ENCODE assay signal across 11 mouse cellular contexts in the genomic region with DNA sequence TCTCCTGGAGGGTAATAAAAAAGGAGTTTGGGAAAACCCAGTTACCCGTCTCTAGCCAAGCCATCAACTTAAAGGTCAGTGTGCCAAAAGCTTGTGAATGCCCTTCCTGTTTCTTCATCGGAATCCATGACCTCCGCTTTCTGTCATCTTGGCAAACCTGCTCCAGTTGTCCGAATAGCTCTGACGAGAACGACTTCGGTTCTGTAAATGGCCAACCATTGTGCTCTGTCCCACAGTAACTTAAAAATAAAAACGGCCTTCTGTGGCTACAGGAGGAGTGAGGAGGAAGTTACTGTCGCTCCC. TPM values are rescaled to one million over a fixed set of nuclear protein-coding genes. Genes with fewer than 3 reads are reported as not detected.
DNase-seq lines count a peak whose midpoint lies in the region; ATAC-seq and TF ChIP-seq lines count a peak whose summit lies in the region.
"Had no signal": no experiment of that assay in that cellular context is flagged by ENCODE, and none has a peak within 500 bp of the region (broad histone marks: within the 10 kb centered on the region; RNA-seq: fewer than 3 reads in every experiment).

No protein-coding gene starts in this region.

- peaks cover 5% of the 10 kb centered on the region for H3K4me1 ChIP-seq in forebrain, embryonic 10.5 days
- no peaks in the 10 kb centered on the region for H3K4me1 ChIP-seq in forebrain, postnatal 0 days (ENCODE audit: insufficient read depth)
- peaks cover 3% of the 10 kb centered on the region for H3K4me1 ChIP-seq in hindbrain, embryonic 15.5 days (replicated peaks)
- H3K4me1 ChIP-seq in hindbrain, embryonic 13.5 days (replicated peaks), result peaks cover 3% of the 10 kb centered on the region
- H3K4me1 ChIP-seq in lung, embryonic 16.5 days (replicated peaks; ENCODE audit: control insufficient read depth, insufficient read depth, low read length), result no peaks in the 10 kb centered on the region
- H3K4me1 ChIP-seq in stomach, embryonic 16.5 days (ENCODE audit: control insufficient read depth, insufficient read depth, low read length), result no peaks in the 10 kb centered on the region
- no peaks in the 10 kb centered on the region for H3K4me1 ChIP-seq in cerebellum, adult 2 months (ENCODE audit: control insufficient read depth, insufficient read depth, low read length)
- H3K4me1 ChIP-seq: liver, embryonic 12.5 days had no signal

- WGBS in forebrain, embryonic 10.5 days, result 66% methylated on average over 9 of the region's 9 CpGs
- WGBS in forebrain, postnatal 0 days, result 66% methylated on average over 9 of the region's 9 CpGs
- 65% methylated on average over 9 of the region's 9 CpGs for WGBS in hindbrain, embryonic 15.5 days
- 67% methylated on average over 9 of the region's 9 CpGs for WGBS in hindbrain, embryonic 13.5 days
- 44% methylated on average over 9 of the region's 9 CpGs for WGBS in lung, embryonic 16.5 days
- WGBS in stomach, embryonic 16.5 days, result 54% methylated on average over 9 of the region's 9 CpGs
- 50% methylated on average over 9 of the region's 9 CpGs for WGBS in cerebellum, adult 2 months

- ATAC-seq in forebrain, postnatal 0 days, result no peak
- ATAC-seq in hindbrain, embryonic 15.5 days (ENCODE audit: low FRiP score, low read depth), result no peak
- no peak for ATAC-seq in hindbrain, embryonic 13.5 days (ENCODE audit: low FRiP score)
- ATAC-seq in lung, embryonic 16.5 days (ENCODE audit: low read depth), result no peak
- no peak for ATAC-seq in stomach, embryonic 16.5 days (ENCODE audit: insufficient read depth, low FRiP score)
- ATAC-seq: liver, embryonic 12.5 days had no signal

- no peaks in the 10 kb centered on the region for H3K36me3 ChIP-seq in forebrain, embryonic 10.5 days (replicated peaks)
- no peaks in the 10 kb centered on the region for H3K36me3 ChIP-seq in forebrain, postnatal 0 days (ENCODE audit: insufficient read depth)
- no peaks in the 10 kb centered on the region for H3K36me3 ChIP-seq in hindbrain, embryonic 15.5 days
- H3K36me3 ChIP-seq in hindbrain, embryonic 13.5 days, result no peaks in the 10 kb centered on the region
- H3K36me3 ChIP-seq in lung, embryonic 16.5 days (ENCODE audit: control insufficient read depth, insufficient read depth, low read length), result no peaks in the 10 kb centered on the region
- 0 out of 2 replicates have a peak, but pooled peaks cover 2% of the 10 kb centered on the region for H3K36me3 ChIP-seq in stomach, embryonic 16.5 days (ENCODE audit: control insufficient read depth, insufficient read depth, low read length)
- H3K36me3 ChIP-seq: liver, embryonic 12.5 days had no signal

- peaks cover 55% of the 10 kb centered on the region for H3K27me3 ChIP-seq in forebrain, embryonic 10.5 days (ENCODE audit: poor library complexity, severe bottlenecking)
- H3K27me3 ChIP-seq in forebrain, postnatal 0 days (ENCODE audit: insufficient read depth, low read length), result peaks cover 25% of the 10 kb centered on the region
- peaks cover 49% of the 10 kb centered on the region for H3K27me3 ChIP-seq in hindbrain, embryonic 15.5 days
- peaks cover 57% of the 10 kb centered on the region for H3K27me3 ChIP-seq in hindbrain, embryonic 13.5 days
- peaks cover 29% of the 10 kb centered on the region for H3K27me3 ChIP-seq in lung, embryonic 16.5 days (ENCODE audit: control insufficient read depth, insufficient read depth, low read depth, low read length)
- peaks cover 16% of the 10 kb centered on the region for H3K27me3 ChIP-seq in stomach, embryonic 16.5 days (ENCODE audit: control insufficient read depth, insufficient read depth, low read length)
- peaks cover 2% of the 10 kb centered on the region; the same call in 1 of the 2 replicates for H3K27me3 ChIP-seq in cerebellum, adult 2 months (ENCODE audit: control insufficient read depth, insufficient read depth, low read length)

- no peak overlapping the region for H3K9ac ChIP-seq in forebrain, postnatal 0 days
- no peak overlapping the region for H3K9ac ChIP-seq in hindbrain, embryonic 15.5 days
- H3K9ac ChIP-seq in hindbrain, embryonic 13.5 days, result no peak overlapping the region
- no peak overlapping the region for H3K9ac ChIP-seq in lung, embryonic 16.5 days (ENCODE audit: low read length)
- no peak overlapping the region for H3K9ac ChIP-seq in stomach, embryonic 16.5 days (ENCODE audit: low read length)
- H3K9ac ChIP-seq: liver, embryonic 12.5 days had no signal

- DNase-seq in forebrain, embryonic 10.5 days (ENCODE audit: extremely low spot score, low spot score), result no peak
- DNase-seq in forebrain, postnatal 0 days, result no peak
- DNase-seq in lung, adult 18-20 months, result no peak
- DNase-seq in cerebellum, adult 2 months, result no peak
- DNase-seq: cerebellum, adult 11 months had no signal

- TF ChIP-seq POLR2A in cerebellum, adult 2 months (IDR thresholded peaks at IDR 0.05; ENCODE audit: borderline replicate concordance, insufficient read depth, low read length), result no peak

- H3K4me2 ChIP-seq in forebrain, postnatal 0 days (ENCODE audit: low read depth), result no peak overlapping the region
- H3K4me2 ChIP-seq in hindbrain, embryonic 15.5 days, result peak overlapping the region; percentile 41; the same call in 1 of the 2 replicates
- H3K4me2 ChIP-seq in hindbrain, embryonic 13.5 days, result no peak overlapping the region
- peak overlapping the region; percentile 40 for H3K4me2 ChIP-seq in lung, embryonic 16.5 days (ENCODE audit: low read depth, low read length)
- peak overlapping the region; percentile 45 for H3K4me2 ChIP-seq in stomach, embryonic 16.5 days (ENCODE audit: low read depth, low read length)

- H3K27ac ChIP-seq in forebrain, embryonic 10.5 days, result no peak overlapping the region
- H3K27ac ChIP-seq in forebrain, postnatal 0 days (ENCODE audit: low read depth, low read length), result no peak overlapping the region
- no peak overlapping the region for H3K27ac ChIP-seq in hindbrain, embryonic 15.5 days (replicated peaks)
- no peak overlapping the region for H3K27ac ChIP-seq in hindbrain, embryonic 13.5 days
- H3K27ac ChIP-seq in lung, embryonic 16.5 days (ENCODE audit: low read length), result no peak overlapping the region
- H3K27ac ChIP-seq in stomach, embryonic 16.5 days (ENCODE audit: low read length), result no peak overlapping the region
- H3K27ac ChIP-seq in cerebellum, adult 2 months (ENCODE audit: insufficient read depth, low read length), result no peak overlapping the region
- H3K27ac ChIP-seq: liver, embryonic 12.5 days had no signal

- TF ChIP-seq CTCF in forebrain, postnatal 0 days (IDR thresholded peaks at IDR 0.05; ENCODE audit: low read depth), result no peak
- TF ChIP-seq CTCF in cerebellum, adult 2 months (IDR thresholded peaks at IDR 0.05; ENCODE audit: borderline replicate concordance, insufficient read depth, low read depth, low read length), result no peak

- 0 out of 2 replicates have a peak overlapping the region, but pooled peaks have one; percentile 31 for H3K4me3 ChIP-seq in forebrain, embryonic 10.5 days
- H3K4me3 ChIP-seq in forebrain, postnatal 0 days (ENCODE audit: low read depth, low read length), result no peak overlapping the region
- H3K4me3 ChIP-seq in hindbrain, embryonic 15.5 days, result no peak overlapping the region
- H3K4me3 ChIP-seq in hindbrain, embryonic 13.5 days, result no peak overlapping the region
- H3K4me3 ChIP-seq in lung, embryonic 16.5 days (ENCODE audit: low read length), result no peak overlapping the region
- H3K4me3 ChIP-seq in stomach, embryonic 16.5 days (replicated peaks; ENCODE audit: low read length), result peak overlapping the region; percentile 12; the same call in 1 of the 2 replicates
- no peak overlapping the region for H3K4me3 ChIP-seq in cerebellum, adult 2 months (replicated peaks; ENCODE audit: insufficient read depth, low read depth, low read length)
- H3K4me3 ChIP-seq: liver, embryonic 12.5 days had no signal

- H3K9me3 ChIP-seq in forebrain, embryonic 10.5 days, result peaks cover 8% of the 10 kb centered on the region; the same call in 1 of the 2 replicates
- H3K9me3 ChIP-seq in forebrain, postnatal 0 days (ENCODE audit: low read length), result 0 out of 2 replicates have a peak, but pooled peaks cover 3% of the 10 kb centered on the region
- H3K9me3 ChIP-seq in hindbrain, embryonic 15.5 days, result 0 out of 2 replicates have a peak, but pooled peaks cover 5% of the 10 kb centered on the region
- H3K9me3 ChIP-seq in hindbrain, embryonic 13.5 days, result peaks cover 5% of the 10 kb centered on the region; the same call in 1 of the 2 replicates
- H3K9me3 ChIP-seq in lung, embryonic 16.5 days (ENCODE audit: control insufficient read depth, low read length), result peaks cover 3% of the 10 kb centered on the region; the same call in 1 of the 2 replicates
- peaks cover 5% of the 10 kb centered on the region; the same call in 1 of the 2 replicates for H3K9me3 ChIP-seq in stomach, embryonic 16.5 days (replicated peaks; ENCODE audit: control insufficient read depth, low read length)
- H3K9me3 ChIP-seq: liver, embryonic 12.5 days had no signal

RNA-seq across cellular contexts. Expression of a gene that starts 11.4 kb away (rescaled TPM):
- 5.1 and 5.3 TPM in 2 replicates for polyA plus RNA-seq in forebrain, embryonic 10.5 days (2016; fragmentation: Nextera tagmentation; extraction: Ambion mirVana)
- total RNA-seq in forebrain, postnatal 0 days (2014; rRNA removed), result 0.38 TPM in 1 of 2 replicates, not detected in the other
- 0.18 and 0.28 TPM in 2 replicates for polyA plus RNA-seq in forebrain, postnatal 0 days (2015; fragmentation: Nextera tagmentation; extraction: Ambion mirVana)
- polyA plus RNA-seq in hindbrain, embryonic 15.5 days (2015; fragmentation: Nextera tagmentation; extraction: Ambion mirVana), result 10.5 and 11.5 TPM in 2 replicates
- polyA plus RNA-seq in hindbrain, embryonic 13.5 days (2015; fragmentation: Nextera tagmentation; extraction: Ambion mirVana), result 14.2 and 22.9 TPM in 2 replicates
- 0.10 and 0.34 TPM in 2 replicates for polyA plus RNA-seq in lung, embryonic 16.5 days (2015; fragmentation: Nextera tagmentation; extraction: Ambion mirVana)
- polyA plus RNA-seq in stomach, embryonic 16.5 days (2015; fragmentation: Nextera tagmentation; extraction: Ambion mirVana), result 1.4 and 1.5 TPM in 2 replicates
- 5.1 and 6.9 TPM in 2 replicates for polyA plus RNA-seq in cerebellum, adult 2 months (2012; rRNA removed)
- total RNA-seq: neutrophil, adult 5-6 weeks had no signal

Comparison
In these comparisons a context has a peak if more than half of its experiments do, and no peak if none do; other contexts are left out.
1. H3K4me3 ChIP-seq: peak in forebrain, embryonic 10.5 days (single experiment) and stomach, embryonic 16.5 days (single experiment); none in forebrain, postnatal 0 days (single experiment), hindbrain, embryonic 15.5 days (single experiment), hindbrain, embryonic 13.5 days (single experiment), lung, embryonic 16.5 days (single experiment) and cerebellum, adult 2 months (single experiment).
2. H3K4me2 ChIP-seq: peak in hindbrain, embryonic 15.5 days (single experiment), lung, embryonic 16.5 days (single experiment) and stomach, embryonic 16.5 days (single experiment); none in forebrain, postnatal 0 days (single experiment) and hindbrain, embryonic 13.5 days (single experiment).